Mouse (Mus musculus) brain, embryonic 14.5 days (tissue): ENCODE measurements around the gene Dgki.

ENCODE experiments used
- CTCF ChIP-seq: fragments of 200-500 bp; IDR thresholded peaks from 2 replicates; pipeline ENCODE4 v1.5.1; 2012; ENCODE audit warnings: inconsistent platforms, mild to moderate bottlenecking, moderate library complexity, borderline replicate concordance; ENCODE audit not compliant: insufficient read depth, insufficient read length; ENCODE audit errors: extremely low read depth
- POLR2A ChIP-seq: fragments of 200-500 bp; IDR thresholded peaks from 2 replicates; pipeline ENCODE4 v1.6.1; 2012; ENCODE audit warnings: mild to moderate bottlenecking, inconsistent platforms, borderline replicate concordance; ENCODE audit not compliant: poor library complexity, insufficient read depth, insufficient read length, severe bottlenecking; ENCODE audit errors: extremely low read depth

GRCm38 (mm10) chr6:37315440-37315839 is 15.5 kb upstream of the Dgki start:
- TF ChIP-seq CTCF (no peak), POLR2A (no peak)
